Mouse (Mus musculus): ENCODE measurements around the gene Polrmt.

DNA sequence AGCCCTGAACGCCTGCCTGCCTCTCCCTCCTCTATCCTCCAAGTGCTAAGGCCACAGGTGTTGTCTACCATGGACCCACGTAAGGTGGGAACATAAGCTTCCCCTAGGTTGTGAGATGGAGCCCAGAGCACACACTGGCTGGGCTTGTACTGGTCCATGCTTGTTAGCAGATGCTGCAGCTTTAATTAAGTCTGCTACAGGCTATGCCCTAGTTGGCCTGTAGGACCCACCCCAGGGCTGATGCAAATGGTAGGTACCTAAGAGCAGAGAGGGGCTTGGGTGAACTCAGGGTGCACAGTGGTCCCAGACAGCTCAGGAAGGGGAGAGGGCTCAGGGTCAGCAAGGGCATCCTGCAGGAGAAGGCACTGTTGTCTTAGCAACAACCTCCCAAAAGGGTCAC lies 43.2 kb upstream of the Polrmt start:
- no peak for TF ChIP-seq CTCF (IDR thresholded peaks at IDR 0.05; ENCODE audit: insufficient read depth, low read length)
- TF ChIP-seq POLR2A (IDR thresholded peaks at IDR 0.05; ENCODE audit: borderline replicate concordance, extremely low read depth, low read depth, low read length), result no peak

All from lung, adult 2 months (tissue).